Mouse (Mus musculus) forebrain, embryonic 12.5 days (tissue): ENCODE data around the gene Tmem192. TPM values are rescaled to one million over a fixed set of nuclear protein-coding genes. Genes with fewer than 3 reads are reported as not detected.

Experiments
- ATAC-seq: fragments of 200-750 bp; cut with Nextera tagmentation; 2 replicates; pipeline ENCODE4 v1.8.0; 2017; ENCODE audit warnings: moderate TSS enrichment; ENCODE audit not compliant: low FRiP score
- H3K27ac ChIP-seq: fragments of 300-500 bp; sonication (generic); 2 replicates; pipeline ENCODE4 v1.5.1; 2016; ENCODE audit warnings: mild to moderate bottlenecking
- H3K27me3 ChIP-seq: fragments of 300-500 bp; sonication (generic); 2 replicates; pipeline ENCODE4 v1.6.1; 2016; ENCODE audit warnings: mild to moderate bottlenecking
- H3K36me3 ChIP-seq: fragments of 300-500 bp; sonication (generic); replicated peaks from 2 replicates; pipeline ENCODE4 v1.6.1; 2016; ENCODE audit warnings: mild to moderate bottlenecking
- H3K4me1 ChIP-seq: fragments of 300-500 bp; sonication (generic); 2 replicates; pipeline ENCODE4 v1.6.1; 2016
- H3K4me2 ChIP-seq: fragments of 300-500 bp; sonication (generic); 2 replicates; pipeline ENCODE4 v1.6.1; 2016; ENCODE audit warnings: mild to moderate bottlenecking, moderate library complexity
- H3K4me3 ChIP-seq: fragments of 300-500 bp; sonication (generic); replicated peaks from 2 replicates; pipeline ENCODE4 v1.5.1; 2016; ENCODE audit warnings: mild to moderate bottlenecking
- H3K9ac ChIP-seq: fragments of 300-500 bp; sonication (generic); 2 replicates; pipeline ENCODE4 v1.6.1; 2016; ENCODE audit warnings: mild to moderate bottlenecking
- H3K9me3 ChIP-seq: fragments of 300-500 bp; sonication (generic); 2 replicates; pipeline ENCODE4 v1.6.1; 2016
- WGBS: fragments of 180-500 bp; shearing (Covaris S2); methylation state at CpG from one replicate; pipeline ENCODE4 v1.1.7; 2016; 5-methylcytosine and 5-hydroxymethylcytosine counted together
- polyA plus RNA-seq: library from polyadenylated mRNA; unstranded; fragments of >200 nt; fragmentation: Nextera tagmentation; extraction: Ambion mirVana; gene quantifications from 2 replicates; pipeline ENCODE4 v1.2.1, GENCODE M21; 2016

Tmem192 gene
- 14.6 and 16.1 TPM in 2 replicates for polyA plus RNA-seq

GRCm38 (mm10) chr8:64946820-64947697 lies at the start of gene Tmem192:
Gene Tmem192, plus strand, starts transcription at chr8:64947185.
- peak; percentile 96 for ATAC-seq
- H3K27ac ChIP-seq, result peak within 1 kb of the TSS; percentile 61
- H3K4me1 ChIP-seq, result peaks cover 5% of the 10 kb centered on the region; the same call in 1 of the 2 replicates
- H3K9me3 ChIP-seq, result no peaks in the 10 kb centered on the region
- H3K27me3 ChIP-seq, result peaks cover 13% of the 10 kb centered on the region
- 1% methylated on average over 72 of the region's 73 CpGs for WGBS
- H3K9ac ChIP-seq, result peak within 1 kb of the TSS; percentile 56
- peak within 1 kb of the TSS; percentile 83 for H3K4me3 ChIP-seq
- H3K4me2 ChIP-seq, result peak within 1 kb of the TSS; percentile 68
- H3K36me3 ChIP-seq, result no peaks in the 10 kb centered on the region

- no peaks in the 10 kb centered on the region for H3K27me3 ChIP-seq
Measured at GRCm38 (mm10) chr8:64898710-64899109, 48.3 kb upstream of the Tmem192 start.

GRCm38 (mm10) chr8:64900645-64901044 lies 46.3 kb upstream of the Tmem192 start:
- Histone ChIP-seq H3K27me3 (no peaks in the 10 kb centered on the region), H3K4me1 (0 out of 2 replicates have a peak, but pooled peaks cover 3% of the 10 kb centered on the region), H3K27ac (no peak overlapping the region), H3K9ac (no peak overlapping the region), H3K4me3 (no peak overlapping the region), H3K9me3 (no peaks in the 10 kb centered on the region), H3K36me3 (no peaks in the 10 kb centered on the region), H3K4me2 (no peak overlapping the region)
- 91% methylated on average over 3 of the region's 3 CpGs for WGBS
- ATAC-seq, result no peak

More at GRCm38 (mm10) chr8:64898710-64899109, 48.3 kb upstream of the Tmem192 start:
- Histone ChIP-seq H3K4me2 (no peak overlapping the region), H3K36me3 (no peaks in the 10 kb centered on the region), H3K27ac (no peak overlapping the region), H3K9me3 (no peaks in the 10 kb centered on the region), H3K4me3 (no peak overlapping the region), H3K9ac (no peak overlapping the region), H3K4me1 (0 out of 2 replicates have a peak, but pooled peaks cover 3% of the 10 kb centered on the region)
- WGBS, result 38% methylated on average over 4 of the region's 4 CpGs
- ATAC-seq, result no peak

GRCm38 (mm10) chr8:64901527-64902156 lies 45.3 kb upstream of the Tmem192 start:
- ATAC-seq, result no peak
- 0 out of 2 replicates have a peak, but pooled peaks cover 3% of the 10 kb centered on the region for H3K4me1 ChIP-seq

GRCm38 (mm10) chr8:64902191-64902590 lies 44.8 kb upstream of the Tmem192 start:
- Histone ChIP-seq H3K9ac (no peak overlapping the region), H3K27me3 (no peaks in the 10 kb centered on the region), H3K36me3 (no peaks in the 10 kb centered on the region), H3K4me1 (0 out of 2 replicates have a peak, but pooled peaks cover 3% of the 10 kb centered on the region), H3K4me3 (no peak overlapping the region), H3K4me2 (no peak overlapping the region), H3K9me3 (no peaks in the 10 kb centered on the region), H3K27ac (no peak overlapping the region)
- WGBS, result 78% methylated on average over 12 of the region's 12 CpGs
- ATAC-seq, result no peak

More at GRCm38 (mm10) chr8:64901527-64902156, 45.3 kb upstream of the Tmem192 start:
- no peaks in the 10 kb centered on the region for H3K27me3 ChIP-seq
- H3K9ac ChIP-seq, result no peak overlapping the region
- 66% methylated on average over 7 of the region's 7 CpGs for WGBS
- no peaks in the 10 kb centered on the region for H3K36me3 ChIP-seq
- no peak overlapping the region for H3K4me3 ChIP-seq
- no peak overlapping the region for H3K27ac ChIP-seq
- H3K9me3 ChIP-seq, result no peaks in the 10 kb centered on the region
- H3K4me2 ChIP-seq, result no peak overlapping the region

GRCm38 (mm10) chr8:64903778-64904177 lies 43.2 kb upstream of the Tmem192 start:
- WGBS, result 24% methylated on average over 3 of the region's 3 CpGs
- Histone ChIP-seq H3K4me2 (no peak overlapping the region), H3K9me3 (no peaks in the 10 kb centered on the region), H3K27ac (no peak overlapping the region), H3K4me1 (0 out of 2 replicates have a peak, but pooled peaks cover 3% of the 10 kb centered on the region), H3K4me3 (no peak overlapping the region), H3K27me3 (no peaks in the 10 kb centered on the region), H3K9ac (no peak overlapping the region), H3K36me3 (no peaks in the 10 kb centered on the region)
- no peak; the same call in 1 of the 2 replicates for ATAC-seq

- no peaks in the 10 kb centered on the region for H3K27me3 ChIP-seq
- ATAC-seq, result no peak
- no peaks in the 10 kb centered on the region for H3K9me3 ChIP-seq
- H3K4me1 ChIP-seq, result no peaks in the 10 kb centered on the region
- no peak overlapping the region for H3K27ac ChIP-seq
- no peak overlapping the region for H3K4me2 ChIP-seq
- no peaks in the 10 kb centered on the region for H3K36me3 ChIP-seq
- H3K4me3 ChIP-seq, result no peak overlapping the region
- 96% methylated on average over 2 of the region's 2 CpGs for WGBS
- H3K9ac ChIP-seq, result no peak overlapping the region
Measured at GRCm38 (mm10) chr8:64910026-64910425, 37.0 kb upstream of the Tmem192 start.

GRCm38 (mm10) chr8:64916793-64917192 lies 30.2 kb upstream of the Tmem192 start:
- no peaks in the 10 kb centered on the region for H3K36me3 ChIP-seq
- WGBS, result 75% methylated on average over 5 of the region's 5 CpGs
- H3K9me3 ChIP-seq, result no peaks in the 10 kb centered on the region
- no peak overlapping the region for H3K4me2 ChIP-seq
- H3K27ac ChIP-seq, result no peak overlapping the region
- ATAC-seq, result no peak
- H3K4me1 ChIP-seq, result peaks cover 7% of the 10 kb centered on the region
- H3K4me3 ChIP-seq, result no peak overlapping the region
- H3K27me3 ChIP-seq, result no peaks in the 10 kb centered on the region
- no peak overlapping the region for H3K9ac ChIP-seq

GRCm38 (mm10) chr8:64923329-64923728 lies 23.7 kb upstream of the Tmem192 start:
- 80% methylated on average over 3 of the region's 3 CpGs for WGBS
- Histone ChIP-seq H3K27me3 (no peaks in the 10 kb centered on the region), H3K27ac (no peak overlapping the region), H3K4me2 (no peak overlapping the region), H3K4me1 (peaks cover 9% of the 10 kb centered on the region), H3K4me3 (no peak overlapping the region), H3K36me3 (no peaks in the 10 kb centered on the region), H3K9ac (no peak overlapping the region), H3K9me3 (no peaks in the 10 kb centered on the region)
- ATAC-seq, result no peak

GRCm38 (mm10) chr8:64925762-64926161 lies 21.2 kb upstream of the Tmem192 start:
- Histone ChIP-seq H3K9ac (no peak overlapping the region), H3K4me2 (no peak overlapping the region), H3K4me3 (no peak overlapping the region), H3K9me3 (no peaks in the 10 kb centered on the region), H3K36me3 (no peaks in the 10 kb centered on the region), H3K27ac (no peak overlapping the region), H3K4me1 (peaks cover 9% of the 10 kb centered on the region), H3K27me3 (no peaks in the 10 kb centered on the region)
- no peak for ATAC-seq
- 87% methylated on average over 4 of the region's 4 CpGs for WGBS

- H3K27ac ChIP-seq, result no peak overlapping the region
- no peak overlapping the region for H3K9ac ChIP-seq
- H3K27me3 ChIP-seq, result no peaks in the 10 kb centered on the region
- H3K36me3 ChIP-seq, result no peaks in the 10 kb centered on the region
- peaks cover 6% of the 10 kb centered on the region for H3K4me1 ChIP-seq
- no peak for ATAC-seq
- no peak overlapping the region for H3K4me3 ChIP-seq
- H3K4me2 ChIP-seq, result no peak overlapping the region
- no peaks in the 10 kb centered on the region for H3K9me3 ChIP-seq
- WGBS, result 77% methylated on average over 3 of the region's 3 CpGs
Measured at GRCm38 (mm10) chr8:64926355-64926754, 20.6 kb upstream of the Tmem192 start.

- Histone ChIP-seq H3K27me3 (no peaks in the 10 kb centered on the region), H3K9me3 (no peaks in the 10 kb centered on the region), H3K4me3 (no peak overlapping the region), H3K4me1 (no peaks in the 10 kb centered on the region), H3K9ac (no peak overlapping the region), H3K4me2 (no peak overlapping the region), H3K36me3 (no peaks in the 10 kb centered on the region), H3K27ac (no peak overlapping the region)
- ATAC-seq, result no peak
- WGBS, result 76% methylated on average over 6 of the region's 6 CpGs
Measured at GRCm38 (mm10) chr8:64928938-64929337, 18.0 kb upstream of the Tmem192 start.
